Mouse (Mus musculus) adrenal gland, adult 2 months (tissue): ENCODE results near the gene Arhgef3. TPM values are rescaled to one million over a fixed set of nuclear protein-coding genes. Genes with fewer than 3 reads are reported as not detected.

Source experiments
- DNase-seq: peaks from one replicate; pipeline ENCODE4 v3.0.0; 2021
- polyA plus RNA-seq: library from polyadenylated mRNA; depleted of rRNA; stranded (reverse); fragments of >200 nt; gene quantifications from 2 replicates; pipeline ENCODE4 v1.2.3, GENCODE M21; 2012
- total RNA-seq, 2 experiments: library from RNA; stranded (reverse); gene quantifications; 2 replicates each; pipeline ENCODE4 v1.2.3; 2021

The Arhgef3 gene
- total and polyA plus RNA-seq, 3 experiments, result 8.2 to 44.1 (median 39.8) TPM

DNA sequence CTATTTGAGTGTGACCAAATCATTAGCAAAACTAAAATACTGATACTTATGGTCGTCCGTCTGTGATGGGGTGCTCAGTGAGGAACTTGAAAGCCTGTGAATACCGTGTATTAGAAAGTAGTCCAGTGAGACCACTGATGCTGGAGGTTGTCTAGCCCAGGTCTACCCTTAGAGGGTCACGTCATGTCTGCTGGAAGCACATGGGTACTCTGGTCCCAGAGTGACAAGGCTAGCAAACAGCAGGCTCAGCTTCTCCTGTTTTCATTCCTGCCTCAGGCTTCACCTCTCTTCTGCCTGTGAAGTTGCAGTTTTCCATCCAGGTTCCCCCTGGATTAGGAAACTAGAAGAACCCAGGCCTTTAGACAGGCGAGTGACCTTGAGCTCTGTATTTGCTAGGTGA is 233.0 kb downstream of the Arhgef3 start:
- no peak for DNase-seq

DNA sequence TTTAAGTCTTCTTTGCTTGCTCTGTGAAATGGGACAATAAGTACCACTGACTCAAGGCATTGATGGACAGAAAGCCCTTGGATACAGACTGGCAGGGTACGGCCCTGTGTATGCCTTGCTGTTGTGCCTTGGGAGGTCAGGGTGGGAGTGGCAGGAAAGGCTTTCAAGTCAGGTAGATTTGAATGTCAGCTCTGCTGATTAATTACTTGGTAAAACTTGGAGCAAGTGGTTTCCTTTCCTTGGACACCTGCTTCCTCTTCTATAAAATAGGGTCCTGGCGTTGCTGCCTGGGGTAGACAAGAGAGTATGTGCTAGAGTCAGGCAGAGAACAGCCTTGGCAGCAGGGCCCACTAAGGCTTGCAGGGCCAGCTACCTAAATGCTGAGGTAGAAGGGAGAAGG is 233.4 kb downstream of the Arhgef3 start:
- DNase-seq, result no peak

DNA sequence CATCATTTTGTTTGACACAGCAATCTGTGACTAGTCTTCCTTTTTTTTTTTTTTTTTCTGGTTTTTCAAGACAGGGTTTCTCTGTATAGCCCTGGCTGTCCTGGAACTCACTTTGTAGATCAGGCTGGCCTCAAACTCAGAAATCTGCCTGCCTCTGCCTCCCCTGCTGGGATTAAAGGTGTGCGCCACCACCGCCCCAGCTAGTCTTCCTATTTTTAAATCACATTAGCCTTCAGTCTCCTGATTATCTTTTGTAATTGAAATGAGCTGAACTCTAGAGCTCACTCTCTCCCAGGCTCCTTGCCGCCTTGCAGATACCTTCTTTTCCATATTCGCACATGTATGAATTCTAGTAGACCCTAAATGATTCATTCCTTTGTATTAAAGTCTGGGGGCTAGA is 234.0 kb downstream of the Arhgef3 start:
- no peak for DNase-seq

DNA sequence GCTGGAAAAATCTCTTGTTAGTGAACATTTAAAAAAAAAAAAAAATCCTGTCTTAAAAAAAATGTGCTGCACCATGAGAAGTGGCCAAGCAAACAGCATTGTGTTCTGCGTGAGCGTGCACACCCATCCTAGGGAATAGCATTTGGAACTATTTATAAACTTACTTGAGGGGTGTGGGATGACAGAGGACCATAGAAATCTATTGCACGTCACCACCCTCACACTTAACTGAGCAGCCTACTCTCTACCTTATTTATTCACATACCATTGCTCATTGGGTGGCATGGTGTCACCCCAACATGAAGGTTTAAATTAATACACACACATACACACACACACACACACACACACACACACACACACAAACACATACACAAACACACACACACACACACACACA is 234.4 kb downstream of the Arhgef3 start:
- DNase-seq, result no peak

DNA sequence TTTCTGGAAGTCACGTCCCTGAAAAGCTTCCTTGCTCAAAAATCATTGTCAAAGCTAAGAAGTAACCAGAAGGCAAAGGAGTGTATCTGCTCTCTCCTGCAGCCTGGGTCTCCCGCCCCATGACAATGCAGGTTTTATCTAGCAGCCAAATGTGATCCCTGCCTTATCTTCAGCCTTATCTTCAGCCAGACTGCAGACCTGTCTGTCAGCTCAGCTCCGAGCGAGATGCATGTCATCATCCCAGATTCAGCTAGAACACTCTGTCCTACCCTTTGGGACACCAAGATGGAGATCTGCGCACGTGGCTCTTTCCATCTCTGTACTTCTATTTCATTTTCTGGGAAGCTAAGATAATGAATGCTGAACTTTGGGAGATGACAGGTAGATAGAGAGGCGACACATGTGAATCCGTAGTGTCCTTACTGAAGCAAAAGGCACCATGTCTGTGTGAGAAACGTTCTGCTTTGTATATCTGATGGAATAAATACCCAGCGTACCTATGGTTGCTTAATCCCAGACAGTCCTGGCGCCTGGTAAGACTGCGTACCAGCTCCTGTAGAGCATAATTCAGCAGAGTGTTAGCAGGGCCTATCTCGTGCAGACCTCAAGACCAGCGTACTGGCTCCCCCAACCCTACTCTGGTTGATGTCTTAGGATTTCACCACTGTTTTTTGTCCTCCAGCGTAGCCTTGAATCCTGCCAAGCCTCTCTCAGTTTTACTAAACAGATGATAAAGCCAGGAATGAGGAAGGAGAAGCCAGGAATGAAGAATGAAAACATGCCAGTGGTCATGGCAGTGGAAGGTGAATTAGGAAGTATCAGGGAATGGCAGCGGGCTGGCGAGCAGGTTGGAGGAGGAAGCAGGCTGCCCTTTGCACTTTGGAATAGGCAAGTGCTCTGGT is 235.4 kb downstream of the Arhgef3 start:
- DNase-seq, result peak; percentile 52

DNA sequence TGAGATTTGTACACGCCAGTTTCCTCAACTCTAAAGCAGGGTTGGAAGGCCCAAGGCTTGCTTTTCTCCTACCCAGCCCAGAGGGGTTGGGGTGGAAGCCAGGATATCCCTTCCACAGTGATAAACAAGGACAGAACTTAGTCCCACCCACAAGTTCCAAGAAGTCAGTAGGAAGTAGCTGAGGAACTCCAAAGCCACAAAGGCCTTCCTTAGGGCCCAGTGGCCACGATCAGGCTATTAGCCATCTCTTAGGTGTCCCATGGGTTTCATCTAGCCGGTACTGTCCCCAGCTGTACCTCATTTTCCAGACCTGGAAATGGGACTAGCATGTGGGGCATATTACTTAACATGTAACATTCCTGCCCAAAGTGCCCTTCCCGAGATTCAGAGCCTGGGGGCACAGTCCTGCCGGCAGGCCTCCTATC is 236.4 kb downstream of the Arhgef3 start:
- DNase-seq, result peak; percentile 51

DNA sequence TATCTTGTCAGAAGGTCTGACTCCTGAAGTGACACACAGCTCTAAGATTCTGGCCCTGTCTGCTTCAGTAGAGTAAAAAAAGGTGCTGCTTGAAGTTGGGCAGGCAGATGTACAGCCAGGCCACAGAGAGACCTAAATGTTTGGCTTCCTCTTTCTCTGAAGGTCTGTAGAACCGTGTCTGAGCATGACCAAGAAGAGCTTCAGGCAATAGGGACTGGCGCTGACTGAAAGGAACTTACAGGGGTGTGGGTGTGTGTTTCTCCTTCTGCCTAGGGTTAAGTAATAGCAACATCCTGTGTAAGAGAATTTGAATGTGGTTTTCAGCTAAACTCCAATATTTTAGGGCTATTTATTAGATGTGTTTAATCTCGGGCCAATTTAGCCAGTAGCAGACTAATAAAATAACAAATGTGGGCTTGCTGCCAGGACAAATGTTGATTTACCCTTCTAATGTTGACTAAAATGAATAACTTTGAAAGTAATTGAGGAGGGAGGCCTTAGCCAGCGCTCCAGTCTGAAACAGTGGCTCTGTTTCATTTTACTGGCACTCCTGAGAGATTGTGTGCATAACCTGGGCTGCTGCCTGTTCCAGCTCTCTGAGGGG is 236.9 kb downstream of the Arhgef3 start:
- DNase-seq, result peak; percentile 61

DNA sequence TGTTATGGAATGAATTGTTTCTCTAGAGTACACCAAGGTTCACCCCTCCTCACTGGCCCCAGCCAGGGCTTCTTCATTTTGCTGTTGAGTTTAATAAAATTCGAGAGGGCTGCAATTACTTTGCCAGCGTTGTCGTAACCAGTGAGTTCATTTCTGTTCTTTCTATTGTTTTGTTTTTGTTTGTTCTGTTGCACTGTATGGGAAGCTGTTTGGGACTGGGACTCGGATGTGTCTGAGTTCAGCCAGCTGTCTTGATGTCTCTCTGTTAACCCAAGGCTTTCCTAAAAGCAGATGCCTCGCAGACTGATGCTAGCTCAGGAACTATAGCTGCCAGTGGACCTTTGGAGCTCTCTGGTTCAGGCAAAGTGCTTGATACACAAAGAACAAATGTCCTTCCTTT is 237.8 kb downstream of the Arhgef3 start:
- DNase-seq, result no peak

DNA sequence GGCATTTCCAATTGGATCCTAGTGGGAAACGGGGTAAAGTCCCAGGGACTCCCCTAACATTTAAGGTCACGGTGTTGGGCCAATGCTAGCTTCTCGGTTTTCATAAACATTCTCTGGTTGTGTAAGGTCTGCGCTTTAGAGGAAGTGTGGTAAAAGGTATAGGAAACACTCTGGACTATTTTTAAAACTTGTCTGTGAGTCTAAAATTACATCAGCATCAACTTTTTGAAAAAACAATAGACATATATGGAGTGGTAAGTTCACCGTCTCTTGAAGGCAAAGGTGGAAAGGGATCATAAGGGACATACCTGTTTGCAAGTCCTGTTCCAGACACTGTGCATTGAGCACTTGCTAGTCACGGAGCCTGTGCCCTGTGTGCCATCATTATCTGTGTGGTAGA is 240.5 kb downstream of the Arhgef3 start:
- DNase-seq, result no peak

DNA sequence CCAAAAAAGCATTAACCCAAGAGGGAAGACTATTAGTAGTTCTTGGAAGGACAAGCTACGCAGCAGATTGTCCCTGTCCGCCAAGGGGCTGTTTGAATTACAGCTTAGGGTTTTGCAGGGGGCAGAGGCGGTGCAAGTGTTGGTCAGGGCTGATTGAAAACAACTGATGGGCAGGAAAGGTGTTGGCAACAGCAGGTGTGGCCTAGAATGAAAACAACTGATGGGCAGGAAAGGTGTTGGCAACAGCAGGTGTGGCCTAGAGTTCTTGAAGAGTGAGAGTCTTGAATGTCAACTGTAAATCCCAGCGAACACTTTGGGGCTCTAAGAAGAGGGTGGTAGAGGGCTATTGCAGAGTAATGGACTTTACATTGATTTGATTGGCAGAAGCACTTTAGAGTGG is 241.2 kb downstream of the Arhgef3 start:
- DNase-seq, result no peak

DNA sequence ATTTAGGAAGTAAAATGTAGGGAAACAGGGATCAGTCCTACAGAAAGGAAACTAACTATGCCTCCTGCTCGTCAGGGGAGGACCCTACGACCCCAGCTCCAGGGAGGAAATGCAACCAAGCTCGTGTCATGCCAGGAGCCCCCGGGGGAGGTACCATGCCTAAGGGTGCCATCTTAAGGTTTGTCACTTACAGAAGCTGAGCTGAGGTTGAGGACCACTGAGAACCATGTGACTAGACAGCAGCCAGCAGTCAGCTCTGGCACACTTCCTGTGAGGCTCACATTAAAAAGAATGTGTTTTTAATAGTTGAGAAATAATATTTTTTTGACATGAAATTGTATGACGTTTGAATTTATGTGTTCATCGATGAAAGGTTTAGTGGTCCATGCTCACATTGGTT is 242.4 kb downstream of the Arhgef3 start:
- DNase-seq, result no peak

DNA sequence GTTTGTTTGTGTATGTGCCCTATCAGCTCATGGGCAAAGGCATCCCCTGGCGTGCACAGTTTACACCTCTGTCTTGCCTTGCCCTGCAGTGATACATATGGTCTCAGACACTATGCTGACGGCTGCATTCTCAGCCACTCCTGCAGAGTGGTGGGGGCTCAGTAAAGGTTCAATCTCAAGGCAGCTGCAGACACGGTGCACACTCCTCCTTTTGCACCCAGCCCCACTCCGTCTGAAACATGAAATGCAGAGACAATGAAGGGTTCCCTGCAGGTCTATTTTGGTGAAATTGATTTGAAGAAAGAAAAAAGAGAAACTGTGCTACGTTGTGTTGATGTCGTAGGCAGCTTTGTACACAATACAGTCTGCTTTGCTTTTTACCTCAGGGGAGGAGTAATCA is 243.5 kb downstream of the Arhgef3 start:
- DNase-seq, result no peak

DNA sequence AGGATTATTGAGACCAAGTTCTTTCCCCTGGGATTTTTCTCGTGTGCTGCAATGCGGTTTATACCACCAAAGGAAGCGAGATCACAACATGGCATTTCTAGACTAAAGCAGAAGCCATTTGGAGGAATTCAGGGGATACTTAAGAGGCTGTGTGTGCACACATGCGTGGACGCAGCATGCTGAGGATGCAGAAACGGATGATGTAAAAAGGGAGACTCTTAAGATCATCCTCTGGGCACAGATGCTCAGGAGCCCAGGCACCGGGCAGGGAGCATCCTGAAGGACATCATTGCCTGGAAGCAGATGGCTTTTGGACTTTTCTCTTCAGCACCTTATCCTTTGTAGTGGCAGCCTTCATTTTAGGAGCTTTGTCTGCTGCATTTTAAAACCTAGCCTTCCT is 246.2 kb downstream of the Arhgef3 start:
- no peak for DNase-seq

DNA sequence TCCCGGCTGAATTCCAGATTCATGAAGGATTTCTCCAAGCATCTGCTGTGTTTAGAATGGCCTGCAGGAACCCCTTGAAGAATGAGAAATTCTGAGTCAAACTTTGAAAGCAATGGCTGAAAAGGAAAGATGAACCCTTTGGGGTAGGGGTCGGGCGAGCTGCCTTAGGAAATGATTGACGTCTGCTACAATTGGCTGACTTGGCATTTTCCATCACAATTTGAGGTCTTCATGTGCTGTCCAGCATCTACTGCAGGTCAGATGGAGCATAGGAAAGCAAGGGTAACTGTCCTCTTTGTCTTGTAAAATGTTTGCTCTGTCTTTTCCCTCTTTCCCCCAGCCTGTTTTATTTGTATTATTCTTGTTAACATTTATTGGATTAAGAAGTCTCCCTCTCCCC is 246.8 kb downstream of the Arhgef3 start:
- no peak for DNase-seq

DNA sequence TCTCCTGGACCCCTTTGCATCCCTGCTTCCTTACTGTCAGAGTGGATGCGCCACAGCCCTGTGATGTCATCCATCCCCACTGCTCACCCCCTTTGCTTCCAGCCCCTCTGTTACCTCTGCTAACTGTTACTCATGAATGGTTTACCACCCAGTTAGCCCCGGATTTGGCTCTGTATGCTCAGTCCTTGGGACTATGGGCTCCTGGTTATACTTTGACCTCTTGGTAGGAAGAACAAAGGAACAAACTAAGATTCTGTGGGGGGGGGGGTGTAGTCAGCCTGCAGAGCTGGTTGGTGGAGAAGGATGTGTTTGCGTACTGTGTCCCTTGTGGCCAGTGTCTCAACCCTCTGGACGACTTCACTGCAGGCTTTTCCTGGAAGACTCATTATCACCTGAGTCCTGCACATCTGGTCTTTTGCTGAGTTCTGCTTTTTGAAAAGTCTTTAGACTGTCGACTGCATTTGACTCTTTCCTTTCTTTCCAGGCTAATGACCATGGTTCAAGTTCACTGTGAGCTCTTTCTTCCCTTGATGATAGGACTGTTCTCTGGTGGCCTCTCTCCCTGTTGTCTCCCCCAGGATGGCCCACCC is 250.1 kb downstream of the Arhgef3 start:
- DNase-seq, result no peak

DNA sequence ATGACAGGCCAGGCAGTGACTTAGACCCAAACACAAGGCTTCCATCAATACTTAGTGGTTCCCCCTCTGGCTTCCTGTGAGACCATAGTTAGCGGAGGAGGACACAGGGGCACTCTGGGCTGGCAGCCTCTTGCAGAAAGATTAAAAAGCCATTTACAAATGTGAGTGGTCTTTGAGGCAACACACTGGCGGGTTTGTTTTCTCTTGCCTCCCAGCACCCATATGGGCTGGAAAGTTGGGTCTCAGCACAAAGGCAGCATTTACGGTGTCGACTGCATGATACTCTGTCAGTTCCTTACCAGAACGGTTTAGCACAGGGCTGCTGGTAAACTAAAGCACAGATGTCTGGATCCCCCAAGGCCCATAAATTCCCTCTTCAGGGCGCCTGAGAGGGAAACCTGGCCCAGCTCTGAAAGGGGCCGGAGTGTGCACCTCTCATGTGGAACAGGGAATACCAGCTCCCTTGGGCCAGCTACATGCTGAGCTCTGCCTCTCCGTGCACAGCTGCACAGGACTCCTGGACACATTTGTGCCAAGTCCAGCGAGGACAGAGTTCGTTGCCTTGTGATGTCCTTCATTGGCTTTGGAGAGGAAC is 252.5 kb downstream of the Arhgef3 start:
- no peak for DNase-seq

DNA sequence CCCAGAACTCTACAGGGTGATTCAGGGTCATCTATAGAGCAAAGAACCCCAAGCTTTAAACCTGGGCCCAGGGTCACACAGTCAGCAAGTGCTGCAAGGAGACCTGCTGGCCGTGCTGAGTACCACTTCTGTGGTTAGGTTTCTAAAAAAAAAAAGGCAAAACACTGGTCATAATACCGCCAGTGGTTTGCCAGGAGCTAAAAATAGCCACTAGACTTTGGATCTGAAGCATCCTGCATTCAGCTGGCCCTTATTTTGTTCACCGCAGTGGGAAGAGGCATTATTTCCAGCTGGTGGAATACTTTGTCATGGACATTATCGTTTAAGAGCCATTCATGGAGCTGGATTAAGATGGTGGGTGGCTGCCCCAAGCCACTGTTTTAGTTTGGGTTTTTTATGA is 253.9 kb downstream of the Arhgef3 start:
- no peak for DNase-seq

DNA sequence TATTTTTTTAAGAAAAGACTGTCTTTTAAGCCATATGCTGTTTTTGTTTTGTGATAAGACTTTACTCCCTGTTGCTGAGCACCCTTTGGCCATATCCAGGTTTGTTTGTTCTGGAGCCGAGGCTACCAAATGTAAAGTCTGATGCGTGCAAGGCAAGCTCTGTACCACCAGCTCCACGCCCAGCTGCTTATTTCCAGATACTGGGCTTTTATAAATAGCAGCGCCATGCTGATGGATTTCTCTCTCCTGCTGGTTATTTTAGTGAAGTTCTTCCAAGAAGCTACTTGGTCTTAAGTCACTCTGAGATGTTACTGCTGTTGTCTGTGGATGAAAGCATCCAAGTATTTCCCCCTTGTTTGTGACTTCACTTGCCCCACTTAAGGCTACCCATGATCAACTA is 254.8 kb downstream of the Arhgef3 start:
- no peak for DNase-seq

DNA sequence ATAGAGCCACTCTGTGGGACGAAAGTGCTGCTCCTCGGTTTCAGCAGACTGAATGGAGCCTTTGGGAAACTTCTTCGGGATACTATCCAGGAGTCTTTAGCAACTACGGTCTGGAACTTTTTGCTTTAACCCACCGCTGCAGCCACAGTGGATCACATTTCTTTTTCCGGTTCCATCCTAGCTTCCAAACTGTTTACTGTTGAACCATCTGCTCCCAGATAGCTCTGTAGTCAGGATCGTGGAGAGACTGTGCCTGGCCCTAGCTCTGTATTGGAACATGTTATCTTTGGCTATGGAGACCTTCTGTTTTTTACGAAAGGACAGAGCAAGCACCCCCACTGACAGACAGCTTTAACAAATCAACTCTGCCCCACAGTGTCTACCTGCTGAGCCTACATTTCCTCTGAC is 257.0 kb downstream of the Arhgef3 start:
- no peak for DNase-seq

DNA sequence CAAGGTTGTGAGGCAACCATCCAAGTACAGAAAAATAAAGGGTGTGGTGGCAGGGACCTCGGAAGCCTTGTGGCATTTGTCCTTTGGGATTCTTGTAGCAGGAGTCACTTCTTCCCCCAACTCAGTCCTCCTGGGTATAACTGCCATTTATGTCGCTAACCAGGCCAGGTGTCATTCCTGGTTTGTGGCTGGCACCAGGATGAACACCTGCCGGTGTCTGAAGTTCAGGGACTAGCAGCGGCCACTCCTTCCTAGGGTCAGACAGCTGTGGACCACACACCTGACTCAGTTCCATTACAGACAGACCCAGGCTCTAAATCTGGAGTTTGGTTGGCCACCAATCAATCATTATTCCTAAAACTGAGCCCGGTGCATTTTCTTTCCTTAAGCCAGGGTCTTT is 258.8 kb downstream of the Arhgef3 start:
- DNase-seq, result no peak

DNA sequence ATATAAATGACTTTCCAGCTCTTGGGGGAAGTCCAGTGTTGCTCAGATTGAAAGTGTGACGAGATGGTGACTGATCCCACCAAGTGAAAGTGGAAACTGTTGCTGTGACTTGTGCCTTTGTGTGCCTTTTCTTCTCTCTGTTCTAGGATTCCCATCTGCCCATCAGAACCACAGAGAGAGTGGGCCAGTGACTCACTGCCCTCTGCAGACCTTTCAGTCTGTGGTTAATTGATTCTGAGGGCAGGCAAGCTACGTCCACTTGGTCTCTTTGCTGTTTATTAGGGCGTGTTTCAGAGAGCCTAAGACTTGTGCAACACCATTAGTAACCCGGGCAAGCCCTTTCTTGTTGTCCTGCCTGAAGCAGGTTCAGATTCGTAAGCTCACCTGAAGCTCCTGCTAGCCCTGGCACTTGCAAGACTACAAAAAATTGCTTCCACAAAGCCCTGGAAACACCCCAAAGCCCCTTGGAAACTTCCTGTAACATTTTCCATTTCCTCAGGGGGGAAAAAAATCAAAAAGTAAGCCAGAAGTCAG is 261.5 kb downstream of the Arhgef3 start:
- DNase-seq, result peak; percentile 20

DNA sequence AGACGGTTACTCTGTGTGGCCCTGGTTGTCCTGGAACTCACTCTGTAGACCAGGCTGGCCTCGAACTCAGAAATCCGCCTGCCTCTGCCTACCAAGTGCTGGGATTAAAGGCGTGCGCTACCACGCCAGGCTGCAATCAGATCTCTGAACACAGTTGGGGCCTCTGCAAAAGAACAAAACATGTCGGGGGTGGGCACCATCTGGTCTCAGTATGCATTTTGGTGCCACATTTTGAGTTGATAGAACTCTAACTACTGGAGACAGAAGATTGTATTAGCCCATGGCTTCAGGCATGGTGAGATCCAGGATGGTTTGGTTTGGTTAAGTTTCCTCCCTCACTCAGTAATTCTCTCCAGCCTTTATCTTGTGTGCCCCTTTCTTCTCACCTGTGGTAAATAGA is 264.0 kb downstream of the Arhgef3 start:
- DNase-seq, result no peak

DNA sequence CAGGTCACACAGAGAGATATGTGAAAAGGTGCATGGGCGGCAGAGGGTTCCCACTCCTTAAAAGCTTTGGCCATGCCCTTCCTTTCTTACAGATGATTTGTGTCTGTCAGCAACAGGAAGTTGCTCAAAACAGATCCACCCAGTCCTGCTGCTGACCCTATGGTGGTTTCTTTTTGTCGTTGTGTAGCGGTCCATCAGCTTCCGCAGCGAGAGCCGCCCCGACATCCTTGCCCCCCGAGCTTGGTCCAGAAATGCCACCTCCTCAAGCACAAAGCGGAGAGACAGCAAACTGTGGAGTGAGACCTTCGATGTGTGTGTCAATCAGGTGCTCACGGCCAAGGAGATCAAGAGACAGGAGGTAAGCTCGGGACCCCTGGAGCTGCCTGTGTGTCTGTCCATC is 264.7 kb downstream of the Arhgef3 start:
- peak; percentile 30 for DNase-seq
